Mouse (Mus musculus): ENCODE data around the gene Poc1b. TPM values are rescaled to one million over a fixed set of nuclear protein-coding genes. Genes with fewer than 3 reads are reported as not detected.

Gene Poc1b
- total and polyA plus RNA-seq, 3 experiments = 5.6 to 54.0 (median 17.4) TPM

- ATAC-seq (ENCODE audit: extremely low read depth, insufficient number of reproducible peaks, low FRiP score, poor library complexity, severe bottlenecking) = no peak
Observed at GRCm38 (mm10) chr10:99200944-99201343, 94.1 kb downstream of the Poc1b start.

GRCm38 (mm10) chr10:99201786-99202185 is 95.0 kb downstream of the Poc1b start:
- DNase-seq (ENCODE audit: low spot score) (no peak), ATAC-seq (ENCODE audit: extremely low read depth, insufficient number of reproducible peaks, low FRiP score, poor library complexity, severe bottlenecking) (no peak)
- TF ChIP-seq GATA1 (IDR thresholded peaks at IDR 0.05; ENCODE audit: borderline replicate concordance, low read length) (no peak), GATA2 (IDR thresholded peaks at IDR 0.05; ENCODE audit: borderline replicate concordance, low read depth, low read length) (no peak), TAL1 (conservative IDR thresholded peaks at IDR 0.05; ENCODE audit: low read depth, low read length) (no peak), POLR2AphosphoS5 (IDR thresholded peaks at IDR 0.05; ENCODE audit: insufficient replicate concordance, low read depth, low read length) (no peak), CTCF (IDR thresholded peaks at IDR 0.05; ENCODE audit: low read depth, low read length) (no peak)
- Histone ChIP-seq H3K36me3 (replicated peaks) (peaks cover 2% of the 10 kb centered on the region), H3K9me3 (replicated peaks) (no peaks in the 10 kb centered on the region), H3K27me3 (ENCODE audit: insufficient read depth, low read length) (no peaks in the 10 kb centered on the region), H3K4me1 (ENCODE audit: insufficient read depth, low read depth, low read length) (peaks cover 10% of the 10 kb centered on the region), H3K4me3 (ENCODE audit: low read depth, low read length) (no peak overlapping the region)

More at GRCm38 (mm10) chr10:99200944-99201343, 94.1 kb downstream of the Poc1b start:
- no peak for DNase-seq (ENCODE audit: low spot score)
- TF ChIP-seq GATA2 (IDR thresholded peaks at IDR 0.05; ENCODE audit: borderline replicate concordance, low read depth, low read length) = no peak
- TF ChIP-seq POLR2AphosphoS5 (IDR thresholded peaks at IDR 0.05; ENCODE audit: insufficient replicate concordance, low read depth, low read length) = no peak
- no peak overlapping the region for H3K4me3 ChIP-seq (ENCODE audit: low read depth, low read length)
- H3K27me3 ChIP-seq (ENCODE audit: insufficient read depth, low read length) = no peaks in the 10 kb centered on the region
- peaks cover 7% of the 10 kb centered on the region for H3K36me3 ChIP-seq (replicated peaks)
- H3K9me3 ChIP-seq (replicated peaks) = no peaks in the 10 kb centered on the region
- H3K4me1 ChIP-seq (ENCODE audit: insufficient read depth, low read depth, low read length) = peaks cover 10% of the 10 kb centered on the region

GRCm38 (mm10) chr10:99202363-99202762 is 95.5 kb downstream of the Poc1b start:
- Histone ChIP-seq H3K4me1 (ENCODE audit: insufficient read depth, low read depth, low read length) (peaks cover 7% of the 10 kb centered on the region; the same call in 1 of the 2 replicates), H3K27me3 (ENCODE audit: insufficient read depth, low read length) (no peaks in the 10 kb centered on the region), H3K9me3 (replicated peaks) (no peaks in the 10 kb centered on the region), H3K4me3 (ENCODE audit: low read depth, low read length) (no peak overlapping the region), H3K36me3 (replicated peaks) (no peaks in the 10 kb centered on the region)
- TF ChIP-seq GATA2 (IDR thresholded peaks at IDR 0.05; ENCODE audit: borderline replicate concordance, low read depth, low read length) = no peak
- no peak for TF ChIP-seq TAL1 (conservative IDR thresholded peaks at IDR 0.05; ENCODE audit: low read depth, low read length)
- ATAC-seq (ENCODE audit: extremely low read depth, insufficient number of reproducible peaks, low FRiP score, poor library complexity, severe bottlenecking) (no peak), DNase-seq (ENCODE audit: low spot score) (no peak)

GRCm38 (mm10) chr10:99203163-99203562 is 96.3 kb downstream of the Poc1b start:
- H3K27me3 ChIP-seq (ENCODE audit: insufficient read depth, low read length) = no peaks in the 10 kb centered on the region
- no peak for TF ChIP-seq TAL1 (conservative IDR thresholded peaks at IDR 0.05; ENCODE audit: low read depth, low read length)
- TF ChIP-seq GATA2 (IDR thresholded peaks at IDR 0.05; ENCODE audit: borderline replicate concordance, low read depth, low read length) = no peak
- no peak for TF ChIP-seq GATA1 (IDR thresholded peaks at IDR 0.05; ENCODE audit: borderline replicate concordance, low read length)
- TF ChIP-seq CTCF (IDR thresholded peaks at IDR 0.05; ENCODE audit: low read depth, low read length) = no peak
- no peak for TF ChIP-seq POLR2AphosphoS5 (IDR thresholded peaks at IDR 0.05; ENCODE audit: insufficient replicate concordance, low read depth, low read length)
- H3K36me3 ChIP-seq (replicated peaks) = no peaks in the 10 kb centered on the region
- peaks cover 2% of the 10 kb centered on the region; the same call in 1 of the 2 replicates for H3K4me1 ChIP-seq (ENCODE audit: insufficient read depth, low read depth, low read length)
- H3K9me3 ChIP-seq (replicated peaks) = no peaks in the 10 kb centered on the region
- no peak overlapping the region for H3K4me3 ChIP-seq (ENCODE audit: low read depth, low read length)
- DNase-seq (ENCODE audit: low spot score) (no peak), ATAC-seq (ENCODE audit: extremely low read depth, insufficient number of reproducible peaks, low FRiP score, poor library complexity, severe bottlenecking) (no peak)

GRCm38 (mm10) chr10:99203577-99204487 is 97.0 kb downstream of the Poc1b start:
- ATAC-seq (ENCODE audit: extremely low read depth, insufficient number of reproducible peaks, low FRiP score, poor library complexity, severe bottlenecking) (0 out of 2 replicates have a peak, but pooled peaks have one; percentile 25), DNase-seq (ENCODE audit: low spot score) (no peak)
- H3K4me1 ChIP-seq (ENCODE audit: insufficient read depth, low read depth, low read length) = no peaks in the 10 kb centered on the region
- H3K27me3 ChIP-seq (ENCODE audit: insufficient read depth, low read length) = no peaks in the 10 kb centered on the region
- no peaks in the 10 kb centered on the region for H3K36me3 ChIP-seq (replicated peaks)
- H3K9me3 ChIP-seq (replicated peaks) = no peaks in the 10 kb centered on the region
- TF ChIP-seq GATA2 (IDR thresholded peaks at IDR 0.05; ENCODE audit: borderline replicate concordance, low read depth, low read length) (no peak), GATA1 (IDR thresholded peaks at IDR 0.05; ENCODE audit: borderline replicate concordance, low read length) (no peak), POLR2AphosphoS5 (IDR thresholded peaks at IDR 0.05; ENCODE audit: insufficient replicate concordance, low read depth, low read length) (no peak), CTCF (IDR thresholded peaks at IDR 0.05; ENCODE audit: low read depth, low read length) (no peak), TAL1 (conservative IDR thresholded peaks at IDR 0.05; ENCODE audit: low read depth, low read length) (no peak)
- H3K4me3 ChIP-seq (ENCODE audit: low read depth, low read length) = no peak overlapping the region

- H3K4me3 ChIP-seq (ENCODE audit: low read depth, low read length) = no peak overlapping the region; the same call in 1 of the 2 replicates
- H3K4me1 ChIP-seq (ENCODE audit: insufficient read depth, low read depth, low read length) = no peaks in the 10 kb centered on the region
- H3K9me3 ChIP-seq (replicated peaks) = no peaks in the 10 kb centered on the region
- no peak for DNase-seq (ENCODE audit: low spot score)
- ATAC-seq (ENCODE audit: extremely low read depth, insufficient number of reproducible peaks, low FRiP score, poor library complexity, severe bottlenecking) = no peak
- no peaks in the 10 kb centered on the region for H3K27me3 ChIP-seq (ENCODE audit: insufficient read depth, low read length)
- no peaks in the 10 kb centered on the region for H3K36me3 ChIP-seq (replicated peaks)
- no peak for TF ChIP-seq POLR2AphosphoS5 (IDR thresholded peaks at IDR 0.05; ENCODE audit: insufficient replicate concordance, low read depth, low read length)
- no peak for TF ChIP-seq TAL1 (conservative IDR thresholded peaks at IDR 0.05; ENCODE audit: low read depth, low read length)
- no peak for TF ChIP-seq CTCF (IDR thresholded peaks at IDR 0.05; ENCODE audit: low read depth, low read length)
- no peak for TF ChIP-seq GATA2 (IDR thresholded peaks at IDR 0.05; ENCODE audit: borderline replicate concordance, low read depth, low read length)
- no peak for TF ChIP-seq GATA1 (IDR thresholded peaks at IDR 0.05; ENCODE audit: borderline replicate concordance, low read length)
Observed at GRCm38 (mm10) chr10:99204553-99204952, 97.7 kb downstream of the Poc1b start.

Measured in G1E (cell line).